Mouse (Mus musculus) gastrocnemius, adult 18-20 months (tissue): ENCODE data around the gene Rwdd2a. TPM values are rescaled to one million over a fixed set of nuclear protein-coding genes. Genes with fewer than 3 reads are reported as not detected.
"Not testable (repeated sequence)": the region's sequence is repeated elsewhere in the genome, so short reads cannot be mapped to it uniquely, and the experiment has no call there.

Experiments used
- DNase-seq: peaks from one replicate; pipeline ENCODE4 v3.0.0; 2021; ENCODE audit warnings: low spot score
- total RNA-seq, 2 experiments: library from RNA; stranded (reverse); gene quantifications; 2 replicates each; pipeline ENCODE4 v1.2.3; 2021

The Rwdd2a gene
- total RNA-seq, 2 experiments from 2014 or later, result 0.28 to 0.34 TPM

DNA sequence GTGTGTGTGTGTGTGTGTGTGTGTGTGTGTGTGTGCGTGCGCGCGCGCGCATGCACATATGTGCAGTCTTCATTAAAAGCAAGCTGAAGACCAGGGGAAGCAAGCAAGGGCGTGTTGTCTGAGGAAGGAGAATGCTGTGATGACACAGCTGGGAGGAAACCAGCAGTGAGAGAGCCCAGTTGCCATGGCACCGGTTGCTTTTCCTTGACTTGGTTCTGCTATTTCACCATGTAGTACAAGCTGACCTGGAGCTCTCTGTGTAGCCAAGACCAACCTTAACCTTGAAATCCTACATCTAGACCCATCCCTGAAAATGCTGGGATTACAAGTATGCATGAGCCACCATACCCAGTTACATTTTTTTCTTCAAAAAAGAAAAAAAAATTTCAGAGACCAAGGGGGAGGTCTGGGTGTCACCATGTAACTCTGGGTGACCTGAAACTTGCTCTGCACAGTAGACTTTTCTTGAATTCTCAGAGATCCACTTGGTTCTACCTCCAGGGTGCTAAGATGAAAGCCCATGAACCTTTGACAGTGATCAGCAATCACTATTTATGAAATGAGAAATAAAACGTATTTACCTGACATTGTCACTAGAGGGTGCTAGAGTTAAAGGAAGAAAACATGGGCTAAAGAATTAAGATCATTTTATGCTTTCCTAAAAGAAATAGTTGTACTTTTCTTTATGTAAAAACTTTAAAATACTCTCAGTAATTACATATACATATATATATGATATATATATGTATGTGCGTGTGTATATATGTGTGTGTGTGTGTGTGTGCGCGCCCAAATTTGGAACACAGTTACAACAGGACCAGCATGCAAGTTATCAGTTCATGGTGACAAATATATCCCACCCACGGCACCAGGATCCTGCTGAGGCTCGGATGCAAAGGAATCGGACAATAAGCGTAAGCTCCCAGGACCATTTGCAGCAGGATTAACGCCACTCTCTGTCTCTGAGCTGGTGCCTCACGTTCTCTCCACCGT is 21.2 kb downstream of the Rwdd2a start:
- no peak for DNase-seq

DNA sequence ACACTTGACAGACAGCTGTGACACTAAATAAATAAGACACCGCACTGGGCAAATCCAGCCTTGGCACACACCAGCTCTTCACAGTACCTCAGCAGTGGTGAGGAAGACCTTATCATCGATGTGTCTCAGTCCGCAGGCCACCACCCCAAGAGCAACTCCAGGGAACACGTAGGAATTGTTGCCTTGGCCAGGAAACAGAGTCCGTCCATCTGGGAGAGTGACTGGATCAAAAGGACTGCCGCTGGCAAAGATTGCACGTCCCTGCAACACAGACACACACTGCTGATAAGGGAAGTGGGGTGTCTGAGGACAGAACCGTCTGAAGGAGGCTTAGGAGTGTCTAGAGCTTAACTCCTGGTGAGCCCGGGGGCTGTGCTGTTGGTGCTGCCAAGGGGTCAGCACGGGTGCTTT is 22.6 kb downstream of the Rwdd2a start:
- not testable (repeated sequence) for DNase-seq

DNA sequence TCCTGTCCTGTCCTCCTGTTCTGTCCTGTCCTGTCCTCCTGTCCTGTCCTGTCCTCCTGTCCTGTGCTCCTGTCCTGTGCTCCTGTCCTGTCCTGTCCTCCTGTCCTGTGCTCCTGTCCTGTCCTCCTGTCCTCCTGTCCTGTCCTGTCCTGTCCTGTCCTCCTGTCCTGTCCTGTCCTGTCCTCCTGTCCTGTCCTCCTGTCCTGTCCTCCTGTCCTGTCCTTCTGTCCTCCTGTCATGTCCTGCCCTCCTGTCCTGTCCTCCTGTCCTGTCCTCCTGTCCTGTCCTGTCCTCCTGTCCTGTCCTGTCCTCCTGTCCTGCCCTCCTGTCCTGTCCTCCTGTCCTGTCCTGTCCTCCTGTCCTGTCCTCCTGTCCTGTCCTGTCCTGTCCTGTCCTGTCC is 25.2 kb downstream of the Rwdd2a start:
- DNase-seq, result not testable (repeated sequence)

DNA sequence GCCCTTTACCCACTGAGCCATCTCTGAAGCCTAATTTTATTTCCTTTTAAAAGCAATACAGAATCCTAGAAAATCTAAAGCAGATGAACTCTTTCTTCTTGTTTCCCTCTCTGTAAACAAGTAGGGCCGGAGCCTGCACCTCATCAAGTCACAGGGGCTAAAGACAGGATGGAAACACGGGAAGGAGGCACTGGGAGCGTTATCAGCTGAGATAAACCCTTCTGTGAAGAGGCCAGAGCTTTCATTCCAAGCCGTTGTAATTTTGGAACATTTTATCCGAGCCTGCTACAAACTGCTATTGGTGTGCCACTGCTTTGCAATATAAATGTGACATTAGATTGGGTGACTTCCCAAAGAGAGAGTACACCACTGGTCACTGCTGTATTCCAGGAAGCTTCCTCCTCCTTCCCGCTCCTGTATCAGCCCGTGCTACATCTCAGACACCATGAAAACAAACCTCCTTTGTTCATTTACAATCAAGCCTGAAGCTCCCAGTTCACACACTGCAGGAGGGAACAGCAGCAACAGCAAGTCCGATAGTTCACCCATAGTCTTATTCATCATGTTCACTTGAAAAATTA is 28.0 kb downstream of the Rwdd2a start:
- DNase-seq, result no peak

DNA sequence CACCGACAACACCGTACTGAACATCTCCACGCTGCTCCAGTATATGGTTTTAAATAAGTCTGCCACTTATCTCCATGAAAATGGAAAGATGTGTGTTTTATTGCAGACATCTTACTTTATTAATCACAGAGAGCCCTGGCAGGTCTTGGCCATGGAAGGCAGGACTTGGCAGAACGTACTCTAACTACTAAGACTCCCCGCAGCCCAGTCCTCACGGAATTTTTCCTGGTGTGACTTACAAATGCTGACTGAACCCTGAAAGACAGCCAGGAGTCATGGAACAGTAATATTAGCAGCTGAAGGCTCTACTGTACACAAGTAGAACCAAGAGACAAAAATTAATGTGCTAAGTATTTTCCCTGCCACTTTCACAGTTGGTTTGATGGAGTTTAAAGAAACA is 34.0 kb downstream of the Rwdd2a start:
- no peak for DNase-seq

DNA sequence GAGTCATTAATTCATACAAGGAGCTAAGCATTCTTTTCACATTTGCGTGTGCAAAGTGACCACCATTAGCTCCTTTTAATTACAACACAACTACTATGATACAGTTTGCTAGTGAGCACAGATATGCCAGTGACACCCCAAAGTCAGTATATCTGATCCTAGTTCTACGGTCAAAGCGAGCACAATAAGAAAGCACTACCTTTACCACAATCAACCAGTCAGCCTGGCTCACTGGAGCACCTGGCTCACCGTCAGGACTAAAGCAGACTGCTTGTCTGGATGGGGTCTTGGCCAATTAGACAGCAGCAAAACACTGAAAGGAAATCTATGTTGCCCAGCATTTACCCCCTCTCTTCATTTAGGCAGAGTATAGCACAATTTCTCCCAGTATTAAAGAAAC is 40.3 kb downstream of the Rwdd2a start:
- no peak for DNase-seq

DNA sequence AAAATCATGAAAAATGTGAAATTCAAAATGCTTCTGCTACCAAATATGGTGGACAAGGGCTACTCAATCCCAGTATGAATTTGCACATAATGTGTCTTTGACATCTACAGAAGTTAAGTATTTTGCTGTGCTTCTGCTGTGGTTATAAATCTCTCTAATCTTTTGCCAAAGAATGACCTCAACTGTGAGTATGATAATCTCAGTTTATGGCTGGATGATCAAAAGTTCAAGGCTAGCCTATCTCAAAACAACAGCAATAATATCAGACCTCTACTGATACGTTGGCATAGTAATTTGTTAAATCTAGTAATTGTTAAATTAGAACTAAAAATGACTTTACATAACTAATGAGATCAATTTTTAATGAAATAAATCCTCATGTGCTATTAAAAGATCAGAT is 44.0 kb downstream of the Rwdd2a start:
- DNase-seq, result no peak

DNA sequence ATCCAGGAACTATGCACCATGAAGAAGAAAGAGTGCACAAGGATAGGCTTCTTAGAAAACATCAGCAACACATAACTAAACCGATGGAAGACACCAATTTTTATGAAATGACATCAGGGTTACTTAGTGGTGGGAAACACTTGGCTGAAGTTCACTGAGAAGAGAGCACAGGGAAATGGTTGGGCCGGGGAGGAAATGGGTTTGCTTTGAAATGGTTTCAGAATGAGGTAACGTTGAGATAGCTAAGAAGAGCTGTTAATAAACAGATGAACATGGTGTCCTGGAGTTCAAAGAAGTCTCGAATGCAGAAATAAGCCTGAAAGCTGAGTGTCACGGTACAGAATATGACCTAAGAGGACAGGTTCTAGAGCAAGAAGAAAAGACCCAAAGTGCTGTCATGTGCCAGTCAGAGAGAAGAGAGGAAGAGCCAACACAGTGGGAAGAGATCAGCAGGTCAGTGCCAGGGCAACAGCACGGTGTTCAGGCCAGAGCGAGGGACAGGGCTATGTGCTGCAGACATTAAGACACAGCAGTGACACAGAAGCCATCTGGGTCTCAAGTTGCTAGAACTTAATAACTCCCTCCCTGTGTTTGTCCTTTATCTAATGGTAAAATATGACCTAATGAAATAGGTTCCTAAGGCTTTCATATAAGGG is 46.2 kb downstream of the Rwdd2a start:
- DNase-seq, result no peak

DNA sequence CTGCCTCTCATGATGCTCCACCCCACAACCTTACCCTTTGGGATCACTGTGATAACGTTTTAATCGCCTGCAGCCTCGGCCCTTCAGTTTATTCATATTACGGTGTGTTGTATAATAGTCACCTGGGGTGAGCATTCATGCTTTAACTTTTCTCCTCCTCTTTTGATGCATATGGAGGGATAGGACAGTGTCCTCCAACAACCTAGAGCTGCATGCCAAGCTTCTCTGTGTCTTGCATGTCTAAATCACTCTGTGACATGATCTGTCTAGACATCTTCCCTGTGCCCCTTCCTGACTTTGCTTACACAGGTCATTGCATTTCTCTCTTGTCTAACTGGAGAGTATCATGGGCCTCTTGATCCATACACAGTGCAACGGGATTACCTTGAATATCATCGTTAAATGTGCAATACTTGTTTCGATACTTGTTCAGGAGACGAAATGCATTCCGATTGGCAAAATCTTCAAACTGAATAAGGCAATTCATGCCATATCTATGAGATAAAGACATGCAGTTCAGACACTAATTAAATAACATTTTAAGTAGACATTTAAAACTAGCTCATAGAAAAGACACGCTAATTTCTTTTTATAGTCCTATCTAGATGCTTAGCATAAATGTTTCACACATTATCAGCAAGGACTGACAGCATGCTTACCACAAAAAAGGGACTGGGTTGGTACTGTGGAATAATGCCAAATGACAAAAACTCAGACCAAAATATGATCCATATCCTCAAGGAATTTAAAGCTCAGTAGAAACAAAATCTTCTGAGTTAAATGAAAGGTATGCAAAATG is 47.7 kb downstream of the Rwdd2a start:
- no peak for DNase-seq

DNA sequence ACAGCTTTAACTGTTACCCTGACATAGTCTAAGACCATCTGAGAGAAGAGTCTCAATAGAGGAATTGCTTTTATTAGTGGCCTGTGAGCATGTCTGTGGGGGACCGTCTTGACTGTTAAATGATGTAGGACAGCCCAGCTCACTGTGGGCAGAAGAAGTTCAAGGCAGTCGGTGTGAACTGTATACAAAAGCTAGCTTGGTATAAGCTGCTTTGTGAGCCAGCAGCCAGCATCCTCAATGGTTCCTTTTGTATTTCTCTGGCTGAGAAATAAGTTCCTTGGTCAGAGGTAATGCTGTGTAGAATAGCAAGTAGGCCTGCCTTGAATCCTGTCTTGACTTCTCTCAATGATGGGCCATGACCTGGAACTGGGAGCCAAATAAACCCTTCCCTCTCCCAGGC is 50.3 kb downstream of the Rwdd2a start:
- DNase-seq, result no peak

DNA sequence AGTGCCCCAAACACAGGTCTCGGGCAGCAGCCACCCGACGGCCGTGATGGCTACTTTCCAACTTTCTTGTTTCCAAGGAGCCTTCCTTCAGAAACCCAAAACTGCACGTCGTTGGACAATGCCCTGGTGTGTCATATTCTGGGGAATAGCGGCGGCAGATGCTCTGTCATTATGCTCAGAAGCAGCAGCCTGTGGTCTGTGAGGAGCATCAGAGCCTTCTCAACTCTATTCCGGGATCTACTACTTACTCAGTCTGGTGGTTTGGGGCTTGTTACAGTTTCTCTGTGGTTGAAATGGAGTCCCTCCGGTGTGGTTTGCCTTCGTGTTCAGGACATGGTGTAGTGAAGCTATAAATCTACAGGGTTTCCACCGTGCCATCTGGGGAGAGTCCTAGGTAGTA is 52.2 kb downstream of the Rwdd2a start:
- DNase-seq, result no peak

Other genes with a start within 250 kb of the Rwdd2a start
- gene Ube2cbp, start 107.0 kb upstream of the Rwdd2a start, total RNA-seq, result 1 to 10 TPM; 4.3 to 4.5 TPM
- gene Dop1a, start 104.8 kb upstream of the Rwdd2a start, total RNA-seq, result 10 to 100 TPM in 1 of 2 experiments, 1 to 10 TPM in 1; 9.8 to 10.3 TPM
- 1 to 10 TPM; 3.3 to 4.6 TPM for gene Pgm3, start 149 bp upstream of the Rwdd2a start, total RNA-seq
- 100 to 1,000 TPM; 189 to 224 TPM for gene Me1, start 124.0 kb downstream of the Rwdd2a start, total RNA-seq
- under 1 TPM in 1 of 2 experiments, not detected in 1; 0.12 TPM for gene Prss35, start 171.7 kb downstream of the Rwdd2a start, total RNA-seq